ENCODE assay signal across 8 mouse cellular contexts in genomic region chr16:13668402-13669108, GRCm38 (mm10). TPM values are rescaled to one million over a fixed set of nuclear protein-coding genes. Genes with fewer than 3 reads are reported as not detected.
DNase-seq lines count a peak whose midpoint lies in the region; ATAC-seq lines count a peak whose summit lies in the region.

No protein-coding gene starts in this region.

- WGBS in kidney, embryonic 15.5 days: 79% methylated on average over 10 of the region's 10 CpGs
- 80% methylated on average over 10 of the region's 10 CpGs for WGBS in forebrain, embryonic 15.5 days
- 57% methylated on average over 10 of the region's 10 CpGs for WGBS in liver, embryonic 12.5 days (ENCODE audit: insufficient replicate concordance)

- peak overlapping the region; percentile 80 for H3K4me3 ChIP-seq in kidney, embryonic 15.5 days (replicated peaks)
- H3K4me3 ChIP-seq in brown adipose tissue, adult 24 weeks (ENCODE audit: insufficient read depth, low read depth, low read length): peak overlapping the region; percentile 44
- H3K4me3 ChIP-seq in forebrain, embryonic 15.5 days: peak overlapping the region; percentile 83
- H3K4me3 ChIP-seq in liver, embryonic 12.5 days: peak overlapping the region; percentile 86

- H3K9ac ChIP-seq in kidney, embryonic 15.5 days: peak overlapping the region; percentile 75; the same call in 1 of the 2 replicates
- peak overlapping the region; percentile 69; the same call in 1 of the 2 replicates for H3K9ac ChIP-seq in forebrain, embryonic 15.5 days (replicated peaks)
- H3K9ac ChIP-seq in liver, embryonic 12.5 days: peak overlapping the region; percentile 82

- H3K4me2 ChIP-seq in kidney, embryonic 15.5 days: peak overlapping the region; percentile 77
- peak overlapping the region; percentile 69 for H3K4me2 ChIP-seq in forebrain, embryonic 15.5 days (replicated peaks)
- peak overlapping the region; percentile 88 for H3K4me2 ChIP-seq in liver, embryonic 12.5 days

- H3K9me3 ChIP-seq in kidney, embryonic 15.5 days (replicated peaks): no peaks in the 10 kb centered on the region
- no peaks in the 10 kb centered on the region for H3K9me3 ChIP-seq in forebrain, embryonic 15.5 days
- H3K9me3 ChIP-seq in liver, embryonic 12.5 days (replicated peaks): no peaks in the 10 kb centered on the region

- ATAC-seq in kidney, embryonic 15.5 days (replicated peaks; ENCODE audit: low FRiP score): no peak
- ATAC-seq in forebrain, embryonic 15.5 days (replicated peaks): no peak
- no peak for ATAC-seq in liver, embryonic 12.5 days

- H3K27me3 ChIP-seq in kidney, embryonic 15.5 days: no peaks in the 10 kb centered on the region
- H3K27me3 ChIP-seq in forebrain, embryonic 15.5 days: no peaks in the 10 kb centered on the region
- no peaks in the 10 kb centered on the region for H3K27me3 ChIP-seq in liver, embryonic 12.5 days (replicated peaks)

- DNase-seq in kidney, adult 11 months: no peak
- DNase-seq in ovary, postnatal 36 days (ENCODE audit: low spot score): no peak
- DNase-seq in frontal cortex, postnatal 14 days (ENCODE audit: low spot score in 2 of 2): no peak
- DNase-seq in adrenal gland, postnatal 25 days: no peak

- peak overlapping the region; percentile 85; the same call in 1 of the 2 replicates for H3K27ac ChIP-seq in kidney, embryonic 15.5 days
- peak overlapping the region; percentile 59; the same call in 1 of the 2 replicates for H3K27ac ChIP-seq in brown adipose tissue, adult 24 weeks (replicated peaks; ENCODE audit: low read depth, low read length)
- peak overlapping the region; percentile 75 for H3K27ac ChIP-seq in forebrain, embryonic 15.5 days (replicated peaks)
- H3K27ac ChIP-seq in liver, embryonic 12.5 days: peak overlapping the region; percentile 85

- H3K4me1 ChIP-seq in kidney, embryonic 15.5 days: peaks cover 16% of the 10 kb centered on the region
- peaks cover 3% of the 10 kb centered on the region; the same call in 1 of the 2 replicates for H3K4me1 ChIP-seq in brown adipose tissue, adult 24 weeks (ENCODE audit: control insufficient read depth, insufficient read depth, insufficient read length, low read length)
- H3K4me1 ChIP-seq in forebrain, embryonic 15.5 days: peaks cover 25% of the 10 kb centered on the region
- peaks cover 47% of the 10 kb centered on the region for H3K4me1 ChIP-seq in liver, embryonic 12.5 days

- peaks cover 21% of the 10 kb centered on the region for H3K36me3 ChIP-seq in kidney, embryonic 15.5 days
- H3K36me3 ChIP-seq in forebrain, embryonic 15.5 days: peaks cover 5% of the 10 kb centered on the region; the same call in 1 of the 2 replicates
- peaks cover 27% of the 10 kb centered on the region for H3K36me3 ChIP-seq in liver, embryonic 12.5 days

RNA-seq across cellular contexts. Expression of gene Parn, which starts 0.6 kb away (rescaled TPM):
- 44.9 and 46.4 TPM in 2 replicates for polyA plus RNA-seq in kidney, embryonic 15.5 days (2015; fragmentation: Nextera tagmentation; extraction: Ambion mirVana)
- polyA plus RNA-seq in brown adipose tissue, adult 24 weeks (2012; ENCODE audit: insufficient read depth, insufficient read length, missing spikeins): 16.9 and 18.7 TPM in 2 replicates
- 41.2 and 42.3 TPM in 2 replicates for polyA plus RNA-seq in forebrain, embryonic 15.5 days (2015; fragmentation: Nextera tagmentation; extraction: Ambion mirVana)
- polyA plus RNA-seq in liver, embryonic 12.5 days (2016; fragmentation: Nextera tagmentation; extraction: Ambion mirVana): 28.1 and 28.5 TPM in 2 replicates
- total RNA-seq in adrenal gland, postnatal 25 days (2021): 36.5 and 47.5 TPM in 2 replicates

RNA-seq across cellular contexts. Expression of gene Bfar, which starts 3.1 kb away (rescaled TPM):
- polyA plus RNA-seq in kidney, embryonic 15.5 days (2015; fragmentation: Nextera tagmentation; extraction: Ambion mirVana): 48.7 and 50.9 TPM in 2 replicates
- 33.6 and 44.6 TPM in 2 replicates for polyA plus RNA-seq in brown adipose tissue, adult 24 weeks (2012; ENCODE audit: insufficient read depth, insufficient read length, missing spikeins)
- polyA plus RNA-seq in forebrain, embryonic 15.5 days (2015; fragmentation: Nextera tagmentation; extraction: Ambion mirVana): 52.7 and 53.1 TPM in 2 replicates
- 17.0 and 17.1 TPM in 2 replicates for polyA plus RNA-seq in liver, embryonic 12.5 days (2016; fragmentation: Nextera tagmentation; extraction: Ambion mirVana)
- total RNA-seq in adrenal gland, postnatal 25 days (2021): 52.8 and 60.4 TPM in 2 replicates

RNA-seq across cellular contexts. Expression of gene 3110001I22Rik, which starts 3.2 kb away (rescaled TPM):
- polyA plus RNA-seq in kidney, embryonic 15.5 days (2015; fragmentation: Nextera tagmentation; extraction: Ambion mirVana): 6.3 and 6.4 TPM in 2 replicates
- 4.4 and 4.5 TPM in 2 replicates for polyA plus RNA-seq in brown adipose tissue, adult 24 weeks (2012; ENCODE audit: insufficient read depth, insufficient read length, missing spikeins)
- 7.0 and 8.4 TPM in 2 replicates for polyA plus RNA-seq in forebrain, embryonic 15.5 days (2015; fragmentation: Nextera tagmentation; extraction: Ambion mirVana)
- 3.5 TPM in 2 replicates for polyA plus RNA-seq in liver, embryonic 12.5 days (2016; fragmentation: Nextera tagmentation; extraction: Ambion mirVana)
- total RNA-seq in adrenal gland, postnatal 25 days (2021): 5.6 and 7.8 TPM in 2 replicates
